Mouse (Mus musculus) C2C12 (cell line): ENCODE measurements around the gene Zbtb45. TPM values are rescaled to one million over a fixed set of nuclear protein-coding genes. Genes with fewer than 3 reads are reported as not detected.
A peak's percentile ranks its signal among the peaks of the same experiment; 100 is the strongest.

Source experiments
- H3K27me3 ChIP-seq: one replicate; pipeline ENCODE4 v1.6.1; 2011; ENCODE audit not compliant: control insufficient read depth, insufficient read depth, insufficient read length
- H3K36me3 ChIP-seq: one replicate; pipeline ENCODE4 v1.6.1; 2011; ENCODE audit not compliant: control insufficient read depth, insufficient read depth
- H3K4me3 ChIP-seq: one replicate; pipeline ENCODE4 v1.5.1; 2011; ENCODE audit warnings: mild to moderate bottlenecking, control low read depth; ENCODE audit not compliant: poor library complexity, insufficient read depth, severe bottlenecking
- H3K79me2 ChIP-seq: one replicate; pipeline ENCODE4 v1.6.1; 2011; ENCODE audit not compliant: control insufficient read depth, insufficient read depth
- H3K79me3 ChIP-seq: one replicate; pipeline ENCODE4 v1.6.1; 2011; ENCODE audit warnings: low read depth, control low read depth
- H3ac ChIP-seq: one replicate; pipeline ENCODE3; 2011; ENCODE audit warnings: low read depth; ENCODE audit not compliant: control insufficient read depth, insufficient read length
- CEBPB ChIP-seq: IDR thresholded peaks from one replicate; pipeline ENCODE4 v1.6.1; 2011; ENCODE audit warnings: low read depth, mild to moderate bottlenecking, control low read depth, moderate library complexity
- CTCF ChIP-seq: IDR thresholded peaks from one replicate; pipeline ENCODE4 v1.5.1; 2011; ENCODE audit not compliant: control insufficient read depth, insufficient read depth, insufficient read length
- FOSL1 ChIP-seq: IDR thresholded peaks from one replicate; pipeline ENCODE4 v1.8.0; 2011; ENCODE audit warnings: mild to moderate bottlenecking, low read length; ENCODE audit not compliant: poor library complexity, insufficient read depth, severe bottlenecking
- MAX ChIP-seq: IDR thresholded peaks from one replicate; pipeline ENCODE4 v1.6.1; 2011; ENCODE audit warnings: mild to moderate bottlenecking, control low read depth
- MYOD1 ChIP-seq: IDR thresholded peaks from one replicate; pipeline ENCODE4 v1.6.1; 2011; ENCODE audit warnings: low read depth; ENCODE audit not compliant: control insufficient read depth, insufficient read length
- MYOG ChIP-seq: IDR thresholded peaks from one replicate; pipeline ENCODE4 v1.6.1; 2011; ENCODE audit not compliant: control insufficient read depth, insufficient read length; ENCODE audit errors: extremely low read depth
- USF1 ChIP-seq: IDR thresholded peaks from one replicate; pipeline ENCODE4 v1.6.1; 2011; ENCODE audit warnings: low read depth, mild to moderate bottlenecking, control low read depth, moderate library complexity
- polyA plus RNA-seq: library from polyadenylated mRNA; unstranded; fragments of >200 nt; fragmentation: generic; extraction: Trizol; gene quantifications from one replicate; pipeline ENCODE4 v1.2.1, GENCODE M21; 2012; ENCODE audit warnings: missing spikeins

Gene Zbtb45
- polyA plus RNA-seq, 1 experiment: 19.4 TPM

DNA sequence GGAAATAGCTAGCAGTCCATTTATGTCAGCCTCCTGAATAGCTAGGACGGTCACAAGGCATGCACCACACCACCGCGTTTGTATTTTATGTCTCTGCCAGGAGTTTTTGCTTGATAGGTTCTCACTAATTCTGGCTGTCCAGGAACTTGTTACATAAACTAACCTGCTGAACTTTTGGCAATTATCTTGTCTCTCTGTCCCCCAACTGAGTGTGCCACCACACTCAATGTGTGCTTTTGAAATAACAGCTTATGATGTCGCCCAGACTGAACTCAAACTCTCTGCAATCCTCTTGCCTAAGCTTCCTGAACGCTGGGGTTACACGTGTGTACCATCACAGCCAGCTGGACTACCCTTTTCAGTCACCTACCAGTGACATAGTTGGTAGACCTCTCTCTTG, 32.7 kb upstream of the Zbtb45 start:
- no peaks in the 10 kb centered on the region for H3K36me3 ChIP-seq
- no peaks in the 10 kb centered on the region for H3K27me3 ChIP-seq
- no peak overlapping the region for H3K4me3 ChIP-seq
- H3K79me3 ChIP-seq: no peaks in the 10 kb centered on the region
- no peak for TF ChIP-seq MYOG
- H3K79me2 ChIP-seq: peaks cover 11% of the 10 kb centered on the region
- no peak overlapping the region for H3ac ChIP-seq

DNA sequence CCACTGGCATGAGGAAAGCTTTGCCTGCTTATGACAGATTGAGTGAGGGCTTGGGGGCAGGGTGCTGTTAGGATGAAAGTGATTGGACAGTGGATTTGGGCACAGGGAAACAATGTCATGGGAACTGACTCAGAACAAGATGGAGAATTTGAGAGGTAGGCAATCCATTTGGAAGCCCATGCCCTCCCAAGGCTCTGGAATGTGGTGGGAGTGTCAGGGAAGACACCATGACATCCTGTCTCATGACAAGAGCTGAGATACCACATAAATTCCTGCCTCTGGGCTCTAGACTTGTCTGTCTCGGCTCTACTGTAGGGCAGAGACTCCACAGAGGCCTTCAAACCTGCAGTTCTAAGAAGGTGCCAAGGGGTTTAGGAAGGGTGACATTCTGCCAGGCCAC, 31.4 kb upstream of the Zbtb45 start:
- H3K36me3 ChIP-seq: peaks cover 3% of the 10 kb centered on the region
- H3ac ChIP-seq: no peak overlapping the region
- peaks cover 23% of the 10 kb centered on the region for H3K79me2 ChIP-seq
- H3K27me3 ChIP-seq: no peaks in the 10 kb centered on the region
- no peak overlapping the region for H3K4me3 ChIP-seq
- TF ChIP-seq MYOG (no peak), CTCF (no peak), CEBPB (no peak), MYOD1 (no peak), MAX (no peak), USF1 (no peak)
- peaks cover 12% of the 10 kb centered on the region for H3K79me3 ChIP-seq

DNA sequence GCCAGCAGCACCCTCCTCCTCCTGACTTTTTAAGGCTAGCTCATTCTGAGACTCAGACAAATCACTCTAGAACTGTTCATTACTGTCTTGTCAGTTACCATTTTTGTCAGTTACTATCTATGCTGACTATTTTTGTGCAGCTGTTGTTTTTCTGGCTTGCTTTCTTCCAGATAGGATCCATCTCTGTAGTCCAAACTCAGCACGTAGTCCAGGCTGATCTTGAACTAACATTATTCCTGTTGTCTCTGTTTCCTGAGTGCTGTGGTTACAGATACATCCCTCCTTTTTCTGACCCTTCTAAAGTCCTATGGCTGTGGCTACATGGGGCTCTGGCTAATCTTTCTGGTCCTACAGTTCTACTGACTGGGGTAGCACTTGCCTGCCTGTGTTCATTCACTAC, 29.3 kb upstream of the Zbtb45 start:
- TF ChIP-seq MYOD1: no peak
- TF ChIP-seq FOSL1: no peak
- TF ChIP-seq MAX: no peak
- TF ChIP-seq MYOG: no peak
- no peak for TF ChIP-seq CTCF
- no peak for TF ChIP-seq CEBPB
- TF ChIP-seq USF1: no peak
- Histone ChIP-seq H3K4me3 (peak overlapping the region; percentile 74), H3K79me2 (peaks cover 32% of the 10 kb centered on the region), H3K36me3 (peaks cover 12% of the 10 kb centered on the region), H3K79me3 (peaks cover 18% of the 10 kb centered on the region), H3ac (peak overlapping the region; percentile 98), H3K27me3 (no peaks in the 10 kb centered on the region)

DNA sequence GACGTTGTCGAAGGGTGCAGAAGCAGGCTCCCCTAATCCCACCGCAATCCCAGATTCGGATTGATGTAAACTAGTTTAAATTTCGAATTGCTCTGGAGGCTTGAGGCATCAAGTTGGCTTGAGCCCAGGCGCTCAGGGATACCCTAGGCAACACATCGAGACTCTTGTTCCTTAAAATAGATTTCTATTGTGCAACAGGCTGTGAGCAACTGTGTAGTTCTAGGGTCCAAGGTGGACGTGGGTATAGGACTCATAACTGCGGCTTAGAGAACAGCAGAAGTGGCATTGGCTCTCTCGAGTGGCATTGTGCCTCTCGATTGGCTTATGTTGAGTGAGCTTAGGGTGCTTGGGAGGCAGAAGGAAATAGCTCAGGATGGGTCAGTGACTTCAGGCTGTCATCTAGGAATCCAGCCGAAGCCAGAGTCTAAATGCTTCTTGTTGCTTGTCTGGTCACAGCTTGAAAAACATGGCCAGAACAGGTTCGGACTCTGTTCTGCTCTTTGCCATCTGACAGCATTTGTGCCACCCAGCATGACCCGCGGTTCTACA, 28.9 kb upstream of the Zbtb45 start:
- H3K79me2 ChIP-seq: peaks cover 32% of the 10 kb centered on the region
- peaks cover 16% of the 10 kb centered on the region for H3K36me3 ChIP-seq
- H3ac ChIP-seq: peak overlapping the region; percentile 98
- H3K27me3 ChIP-seq: no peaks in the 10 kb centered on the region
- TF ChIP-seq MYOG (no peak), USF1 (no peak), CEBPB (peak; percentile 56)
- H3K79me3 ChIP-seq: peaks cover 18% of the 10 kb centered on the region
- peak overlapping the region; percentile 74 for H3K4me3 ChIP-seq

DNA sequence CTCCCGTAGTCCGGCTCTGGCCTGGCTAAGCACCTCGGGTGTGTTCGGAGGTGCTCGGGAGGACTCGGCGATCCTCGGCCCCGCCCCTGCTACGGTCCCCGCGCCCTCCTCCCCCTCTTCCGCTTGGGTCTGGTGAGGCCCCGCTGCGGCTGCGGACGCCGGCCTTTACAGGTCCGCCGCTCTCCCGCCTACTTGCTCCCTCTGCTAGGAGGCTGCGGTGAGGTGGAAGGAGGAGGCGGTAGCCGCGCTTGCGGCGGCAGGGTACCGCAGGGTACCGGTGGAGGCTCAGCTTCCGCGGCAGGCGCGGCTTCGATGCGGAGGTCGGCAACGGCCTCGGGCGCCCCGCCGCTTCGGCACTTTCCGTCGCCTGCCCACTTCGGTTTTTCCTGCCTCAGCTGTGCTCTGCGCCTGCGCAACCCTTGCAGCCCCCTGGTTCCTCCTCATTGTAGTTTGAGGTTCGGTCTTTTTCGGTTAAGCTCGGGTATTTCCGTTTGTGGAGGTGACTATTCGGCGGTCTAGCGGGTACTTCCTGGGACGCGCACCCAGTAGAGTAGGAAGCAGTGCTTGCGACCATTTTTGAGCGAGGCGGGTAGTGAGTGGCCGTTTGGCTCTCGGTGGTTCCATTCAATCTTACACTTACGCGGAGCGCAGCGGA, 28.2 kb upstream of the Zbtb45 start, which contains the start of gene Ube2m:
Gene Ube2m (minus strand): TSS at position 375 of the 655 bp plus-strand sequence.
- H3K79me3 ChIP-seq: peaks cover 18% of the 10 kb centered on the region
- H3ac ChIP-seq: peak within 1 kb of the TSS; percentile 98
- H3K79me2 ChIP-seq: peaks cover 32% of the 10 kb centered on the region
- TF ChIP-seq MYOG (no peak), CEBPB (no peak), MAX (no peak)
- peaks cover 21% of the 10 kb centered on the region for H3K36me3 ChIP-seq
- H3K4me3 ChIP-seq: peak within 1 kb of the TSS; percentile 74
- H3K27me3 ChIP-seq: no peaks in the 10 kb centered on the region

DNA sequence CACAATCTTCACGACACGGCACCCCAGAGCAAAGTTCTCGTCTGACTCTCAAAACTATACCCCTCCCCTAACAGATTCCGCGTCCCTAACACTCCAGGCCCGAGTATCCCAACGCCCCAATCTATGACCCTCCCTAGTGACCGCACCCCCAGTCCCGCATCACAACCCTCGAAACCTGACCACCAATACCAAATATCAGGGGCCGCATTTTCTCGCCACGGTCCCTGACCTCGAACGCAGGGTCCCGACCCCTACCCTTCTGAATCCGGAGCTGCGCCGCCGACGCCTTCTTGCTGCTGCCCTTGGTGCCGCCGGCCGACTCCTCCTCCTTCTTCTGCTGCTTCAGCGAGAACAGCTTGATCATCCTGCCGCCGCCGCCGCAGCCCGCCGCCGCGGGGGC, 27.5 kb upstream of the Zbtb45 start:
- no peaks in the 10 kb centered on the region for H3K27me3 ChIP-seq
- peaks cover 32% of the 10 kb centered on the region for H3K79me2 ChIP-seq
- no peak for TF ChIP-seq MYOD1
- no peak for TF ChIP-seq CEBPB
- no peak for TF ChIP-seq USF1
- TF ChIP-seq MYOG: no peak
- TF ChIP-seq MAX: no peak
- TF ChIP-seq FOSL1: no peak
- no peak for TF ChIP-seq CTCF
- H3ac ChIP-seq: peak overlapping the region; percentile 98
- H3K36me3 ChIP-seq: peaks cover 28% of the 10 kb centered on the region
- peaks cover 18% of the 10 kb centered on the region for H3K79me3 ChIP-seq
- peak overlapping the region; percentile 74 for H3K4me3 ChIP-seq
